11 mouse cellular contexts compared by ENCODE assay signal in the genomic region with DNA sequence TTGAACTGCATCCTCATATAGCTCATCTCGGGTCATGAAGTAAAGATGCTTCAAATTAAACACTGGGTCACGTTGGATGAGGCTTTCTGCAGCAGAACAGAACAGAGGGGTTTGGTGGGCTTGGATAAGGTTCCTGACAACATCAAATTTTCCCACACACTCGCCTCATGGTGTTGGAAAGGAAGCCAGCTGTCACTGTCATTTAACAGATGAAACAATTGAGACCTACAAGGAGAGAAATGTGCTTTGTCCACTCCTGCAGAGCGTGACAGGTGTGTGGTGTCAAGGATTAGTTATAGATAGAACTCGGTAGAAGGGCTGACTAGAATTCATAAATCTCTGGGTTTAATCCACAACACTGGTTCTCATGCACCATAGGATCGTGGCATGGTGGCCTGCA. TPM values are rescaled to one million over a fixed set of nuclear protein-coding genes. Genes with fewer than 3 reads are reported as not detected.
"Had no signal": no experiment of that assay in that cellular context is flagged by ENCODE, and none has a peak within 500 bp of the region (broad histone marks: within the 10 kb centered on the region; RNA-seq: fewer than 3 reads in every experiment).

No protein-coding gene starts in this region.

- H3K4me2 ChIP-seq: intestine, embryonic 15.5 days; kidney, embryonic 15.5 days; limb, embryonic 13.5 days; lung, embryonic 15.5 days; midbrain, embryonic 13.5 days; stomach, embryonic 15.5 days had no signal

- H3K9me3 ChIP-seq: intestine, embryonic 15.5 days; kidney, embryonic 15.5 days; limb, embryonic 13.5 days; lung, embryonic 15.5 days; megakaryocyte, embryonic 14.5 days; midbrain, embryonic 10.5 days; midbrain, embryonic 13.5 days; stomach, embryonic 15.5 days had no signal

- H3K4me3 ChIP-seq: intestine, embryonic 15.5 days; kidney, embryonic 15.5 days; left cerebral cortex, adult 2 months; limb, embryonic 13.5 days; lung, embryonic 15.5 days; megakaryocyte, embryonic 14.5 days; midbrain, embryonic 10.5 days; midbrain, embryonic 13.5 days; stomach, embryonic 15.5 days had no signal

- H3K27ac ChIP-seq: intestine, embryonic 15.5 days; kidney, embryonic 15.5 days; left cerebral cortex, adult 2 months; limb, embryonic 13.5 days; lung, embryonic 15.5 days; midbrain, embryonic 10.5 days; midbrain, embryonic 13.5 days; stomach, embryonic 15.5 days had no signal

- H3K36me3 ChIP-seq: intestine, embryonic 15.5 days; kidney, embryonic 15.5 days; limb, embryonic 13.5 days; lung, embryonic 15.5 days; midbrain, embryonic 10.5 days; midbrain, embryonic 13.5 days; stomach, embryonic 15.5 days had no signal

- H3K9ac ChIP-seq: intestine, embryonic 15.5 days; kidney, embryonic 15.5 days; limb, embryonic 13.5 days; lung, embryonic 15.5 days; midbrain, embryonic 13.5 days; stomach, embryonic 15.5 days had no signal

- H3K27me3 ChIP-seq: intestine, embryonic 15.5 days; limb, embryonic 13.5 days; lung, embryonic 15.5 days; midbrain, embryonic 13.5 days; stomach, embryonic 15.5 days had no signal

- H3K4me1 ChIP-seq: intestine, embryonic 15.5 days; lung, embryonic 15.5 days; midbrain, embryonic 10.5 days; midbrain, embryonic 13.5 days; stomach, embryonic 15.5 days had no signal

RNA-seq across cellular contexts. Expression of a gene that starts 3.1 kb away (rescaled TPM):
- polyA plus RNA-seq: limb, embryonic 13.5 days; midbrain, embryonic 13.5 days; midbrain, embryonic 16.5 days; neural tube, embryonic 14.5 days had no signal
